Mouse (Mus musculus) duodenum, adult 2 months (tissue): ENCODE results near the gene Nr1h3. TPM values are rescaled to one million over a fixed set of nuclear protein-coding genes. Genes with fewer than 3 reads are reported as not detected.

Source experiments
- polyA plus RNA-seq: library from polyadenylated mRNA; depleted of rRNA; stranded (reverse); fragments of >200 nt; gene quantifications from 2 replicates; pipeline ENCODE4 v1.2.3, GENCODE M21; 2012; ENCODE audit warnings: low replicate concordance; rRNA removed

Nr1h3 gene
- polyA plus RNA-seq = 59.0 and 155 TPM in 2 replicates

DNA sequence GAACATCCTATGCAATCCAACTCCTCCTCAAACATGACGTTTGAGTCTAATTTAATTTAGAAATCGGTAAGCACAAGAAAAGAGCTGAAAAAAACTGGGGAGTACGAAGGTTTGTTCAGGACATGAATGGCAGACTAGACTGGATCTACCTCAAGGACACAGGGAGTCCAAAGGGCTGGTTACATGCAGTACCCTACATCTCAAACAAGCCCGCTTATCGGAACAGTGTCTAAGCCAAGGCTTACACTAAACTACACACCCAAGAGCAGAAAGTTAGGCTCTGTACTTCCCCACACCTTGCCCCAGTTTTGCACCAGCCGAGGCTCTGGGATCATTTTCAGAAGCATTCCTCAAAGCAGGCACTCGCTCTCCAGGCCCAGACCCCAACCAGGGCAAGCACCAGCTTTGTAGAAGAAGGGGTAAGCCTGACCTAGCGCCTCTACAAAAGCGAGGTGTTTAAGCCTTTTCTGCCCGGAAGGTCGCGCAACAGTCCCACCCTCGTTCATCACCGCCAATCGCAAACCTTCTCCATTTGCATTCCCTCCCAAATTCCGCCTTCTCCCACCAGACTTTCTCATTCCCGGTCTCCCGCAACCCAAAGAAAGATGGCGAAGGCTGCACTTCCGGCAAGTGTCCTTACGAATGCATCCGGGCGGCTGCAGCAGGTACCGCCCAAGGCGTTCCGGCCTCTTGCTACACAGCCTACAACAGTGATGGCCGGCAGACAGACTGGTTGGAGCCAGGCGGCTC lies at the start of gene Nr1h3, which contains the start of gene Acp2:
Gene Nr1h3, minus strand, starts transcription at position 613 of the 750 bp plus-strand sequence.
Gene Acp2, plus strand, starts transcription at position 664 of the 750 bp plus-strand sequence.

GRCm38 (mm10) chr2:91236601-91237510 lies 34.2 kb upstream of the Nr1h3 start, which contains the start of gene Ddb2:
Gene Ddb2 (minus strand): TSS chr2:91236982.

DNA sequence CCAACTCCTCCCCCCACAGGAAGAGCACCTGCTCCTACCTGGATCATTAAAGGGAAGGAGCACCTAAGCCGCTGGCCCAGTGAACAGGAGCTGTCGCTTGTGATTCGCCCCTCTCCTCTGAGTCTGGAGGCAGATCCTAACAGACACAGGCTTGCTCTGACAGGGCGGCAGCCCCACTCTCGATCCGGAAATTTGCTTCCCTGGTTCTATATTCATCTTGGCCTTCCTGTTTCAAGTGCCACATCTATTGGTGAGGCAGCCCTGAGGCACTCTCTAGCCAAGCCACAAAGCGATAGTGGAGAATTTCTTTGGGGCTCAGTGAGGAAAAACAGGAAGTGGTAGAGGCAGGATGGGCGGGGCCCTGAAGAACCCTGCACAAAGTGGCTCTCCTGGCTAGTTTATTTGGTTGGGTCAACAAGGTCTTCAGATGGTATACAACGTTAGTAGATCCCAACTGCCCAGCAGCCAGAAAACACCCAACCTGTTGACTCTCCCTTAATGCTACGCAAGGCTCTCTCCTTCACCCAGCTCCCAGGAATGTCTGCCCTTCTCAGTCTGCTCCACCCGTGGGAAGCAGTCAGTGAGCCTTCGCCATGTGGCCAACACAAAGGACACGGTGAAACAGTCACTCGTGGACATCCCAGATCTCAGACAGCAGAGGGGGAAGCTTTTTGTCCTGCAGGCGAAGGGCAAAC lies 18.8 kb downstream of the Nr1h3 start, which contains the start of gene Madd:
Gene Madd, minus strand, starts transcription at position 127 of the 695 bp plus-strand sequence.

Other genes starting within 250 kb of the Nr1h3 start
- 0.22 and 0.34 TPM in 2 replicates for gene Rapsn, start 167.2 kb downstream of the Nr1h3 start, polyA plus RNA-seq
- 27.3 and 43.1 TPM in 2 replicates for gene Psmc3, start 148.8 kb downstream of the Nr1h3 start, polyA plus RNA-seq
- gene Slc39a13, start 132.4 kb downstream of the Nr1h3 start, polyA plus RNA-seq = 15.1 and 26.4 TPM in 2 replicates
- gene Spi1, start 120.4 kb downstream of the Nr1h3 start, polyA plus RNA-seq = 20.7 and 38.0 TPM in 2 replicates
- not detected in 2 replicates for gene Mybpc3, start 84.7 kb downstream of the Nr1h3 start, polyA plus RNA-seq
- gene Madd, start 19.0 kb downstream of the Nr1h3 start, polyA plus RNA-seq = 7.0 and 7.2 TPM in 2 replicates
- gene Acp2, start 51 bp upstream of the Nr1h3 start, polyA plus RNA-seq = 19.6 and 21.0 TPM in 2 replicates
- 2.7 and 7.5 TPM in 2 replicates for gene Ddb2, start 34.1 kb upstream of the Nr1h3 start, polyA plus RNA-seq
- 2.4 and 8.0 TPM in 2 replicates for gene Pacsin3, start 53.1 kb upstream of the Nr1h3 start, polyA plus RNA-seq
- gene Arfgap2, start 62.1 kb upstream of the Nr1h3 start, polyA plus RNA-seq = 30.1 and 30.7 TPM in 2 replicates
- 3.0 and 3.8 TPM in 2 replicates for gene 1110051M20Rik, start 241.9 kb upstream of the Nr1h3 start, polyA plus RNA-seq